Mouse (Mus musculus) kidney, embryonic 15.5 days (tissue): ENCODE results near the gene Sprr1b. TPM values are rescaled to one million over a fixed set of nuclear protein-coding genes. Genes with fewer than 3 reads are reported as not detected.
"Not testable (repeated sequence)": the region's sequence is repeated elsewhere in the genome, so short reads cannot be mapped to it uniquely, and the experiment has no call there.

Experiments used
- ATAC-seq: fragments of 200-750 bp; cut with Nextera tagmentation; replicated peaks from 2 replicates; pipeline ENCODE4 v1.8.0; 2017; ENCODE audit warnings: moderate TSS enrichment; ENCODE audit not compliant: low FRiP score
- H3K27ac ChIP-seq: fragments of 300-500 bp; sonication (generic); 2 replicates; pipeline ENCODE4 v1.5.1; 2015; ENCODE audit warnings: mild to moderate bottlenecking, inconsistent platforms
- H3K27me3 ChIP-seq: fragments of 300-500 bp; sonication (generic); 2 replicates; pipeline ENCODE4 v1.6.1; 2015; ENCODE audit warnings: inconsistent platforms
- H3K36me3 ChIP-seq: fragments of 300-500 bp; sonication (generic); 2 replicates; pipeline ENCODE4 v1.6.1; 2015; ENCODE audit warnings: inconsistent platforms
- H3K4me1 ChIP-seq: fragments of 300-500 bp; sonication (generic); 2 replicates; pipeline ENCODE4 v1.6.1; 2015; ENCODE audit warnings: inconsistent platforms
- H3K4me2 ChIP-seq: fragments of 300-500 bp; sonication (generic); 2 replicates; pipeline ENCODE4 v1.6.1; 2015; ENCODE audit warnings: moderate library complexity, mild to moderate bottlenecking, inconsistent platforms
- H3K4me3 ChIP-seq: fragments of 300-500 bp; sonication (generic); replicated peaks from 2 replicates; pipeline ENCODE4 v1.5.1; 2015; ENCODE audit warnings: mild to moderate bottlenecking, inconsistent platforms
- H3K9ac ChIP-seq: fragments of 300-500 bp; sonication (generic); 2 replicates; pipeline ENCODE4 v1.6.1; 2015; ENCODE audit warnings: mild to moderate bottlenecking, inconsistent platforms
- H3K9me3 ChIP-seq: fragments of 300-500 bp; sonication (generic); replicated peaks from 2 replicates; pipeline ENCODE4 v1.6.1; 2016; ENCODE audit warnings: inconsistent platforms
- WGBS: fragments of 180-500 bp; shearing (Covaris S2); methylation state at CpG from one replicate; pipeline ENCODE4 v1.1.7; 2015; ENCODE audit warnings: mixed read lengths; 5-methylcytosine and 5-hydroxymethylcytosine counted together
- polyA plus RNA-seq: library from polyadenylated mRNA; unstranded; fragments of >200 nt; fragmentation: Nextera tagmentation; extraction: Ambion mirVana; gene quantifications from 2 replicates; pipeline ENCODE4 v1.2.1, GENCODE M21; 2015

Sprr1b gene
- 0.41 and 0.83 TPM in 2 replicates for polyA plus RNA-seq

- H3K27ac ChIP-seq = no peak within 1 kb of the TSS
- ATAC-seq = no peak
- no peak within 1 kb of the TSS for H3K4me2 ChIP-seq
- H3K9me3 ChIP-seq = no peaks in the 10 kb centered on the region
- H3K4me3 ChIP-seq = no peak within 1 kb of the TSS
- 96% methylated on average over 3 of the region's 3 CpGs for WGBS
- H3K9ac ChIP-seq = no peak within 1 kb of the TSS
- no peaks in the 10 kb centered on the region for H3K4me1 ChIP-seq
- no peaks in the 10 kb centered on the region for H3K27me3 ChIP-seq
- H3K36me3 ChIP-seq = no peaks in the 10 kb centered on the region
Observed at GRCm38 (mm10) chr3:92438689-92439088, at the start of gene Sprr1b. Gene Sprr1b (minus strand): TSS chr3:92438789.

- ATAC-seq = 0 out of 2 replicates have a peak, but pooled peaks have one; percentile 46
- Histone ChIP-seq H3K9ac (no peak overlapping the region), H3K27me3 (no peaks in the 10 kb centered on the region), H3K36me3 (no peaks in the 10 kb centered on the region), H3K4me3 (no peak overlapping the region), H3K4me1 (no peaks in the 10 kb centered on the region), H3K27ac (peak overlapping the region; percentile 45; the same call in 1 of the 2 replicates), H3K9me3 (no peaks in the 10 kb centered on the region), H3K4me2 (no peak overlapping the region)
- 26% methylated on average over 1 of the region's 1 CpGs for WGBS
Observed at GRCm38 (mm10) chr3:92486307-92486706, 47.7 kb upstream of the Sprr1b start.

DNA sequence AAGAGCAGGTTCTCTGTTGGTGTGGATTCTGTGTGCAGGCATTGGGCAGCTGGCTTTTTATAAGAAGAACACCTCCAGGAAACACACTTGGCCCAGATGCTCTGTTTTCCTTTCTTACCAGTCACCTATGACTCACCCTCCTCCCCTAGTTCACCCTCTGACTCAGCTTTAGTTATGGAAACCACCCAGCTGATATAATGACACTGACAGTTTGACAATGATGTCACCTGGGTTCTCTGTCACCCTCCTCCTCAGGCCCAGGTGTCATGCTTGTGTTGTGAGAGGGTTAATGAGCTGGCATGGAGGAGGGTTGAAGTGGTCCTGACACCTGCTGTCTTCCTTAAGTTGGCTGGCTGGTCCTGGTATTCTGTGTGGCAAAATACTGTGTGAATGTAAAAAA, 47.3 kb upstream of the Sprr1b start, which contains the start of gene Sprr1a:
Sprr1a (minus strand) TSS at position 33 of the 400 bp plus-strand sequence.
- no peaks in the 10 kb centered on the region for H3K9me3 ChIP-seq
- H3K4me1 ChIP-seq = no peaks in the 10 kb centered on the region
- H3K4me2 ChIP-seq = no peak within 1 kb of the TSS
- no peaks in the 10 kb centered on the region for H3K27me3 ChIP-seq
- no peak for ATAC-seq
- no peaks in the 10 kb centered on the region for H3K36me3 ChIP-seq
- no peak within 1 kb of the TSS for H3K4me3 ChIP-seq
- peak within 1 kb of the TSS; percentile 45; the same call in 1 of the 2 replicates for H3K27ac ChIP-seq
- H3K9ac ChIP-seq = no peak within 1 kb of the TSS

GRCm38 (mm10) chr3:92481249-92481648, 42.7 kb upstream of the Sprr1b start:
- H3K9me3 ChIP-seq, H3K27ac ChIP-seq, H3K4me3 ChIP-seq, H3K4me2 ChIP-seq, ATAC-seq, H3K36me3 ChIP-seq, H3K4me1 ChIP-seq, H3K27me3 ChIP-seq, H3K9ac ChIP-seq: not testable (repeated sequence)

DNA sequence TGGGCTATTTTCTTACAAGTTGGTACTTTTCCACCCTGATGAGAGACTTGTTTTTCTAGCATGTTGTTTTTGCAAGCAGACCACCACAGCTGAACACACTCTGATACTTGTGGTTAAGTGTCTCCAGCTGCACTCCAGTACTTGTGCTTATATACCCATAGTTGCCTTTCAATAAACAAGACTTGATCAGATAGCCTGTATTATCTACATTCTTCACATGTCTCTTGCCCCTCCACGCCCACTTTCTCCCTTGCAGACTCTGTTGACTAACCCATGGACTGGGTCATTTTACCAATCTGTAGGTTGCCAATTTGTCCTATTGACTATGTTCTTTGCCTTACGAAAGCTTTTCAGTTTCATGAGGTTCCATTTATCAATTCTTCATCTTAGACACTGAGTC, 31.5 kb upstream of the Sprr1b start:
- no peak overlapping the region for H3K9ac ChIP-seq
- no peaks in the 10 kb centered on the region for H3K27me3 ChIP-seq
- H3K9me3 ChIP-seq = no peaks in the 10 kb centered on the region
- H3K36me3 ChIP-seq = no peaks in the 10 kb centered on the region
- H3K27ac ChIP-seq = no peak overlapping the region
- no peak for ATAC-seq
- no peaks in the 10 kb centered on the region for H3K4me1 ChIP-seq
- H3K4me3 ChIP-seq = no peak overlapping the region
- H3K4me2 ChIP-seq = no peak overlapping the region
- 84% methylated on average over 2 of the region's 2 CpGs for WGBS

- H3K27ac ChIP-seq = no peak overlapping the region
- no peaks in the 10 kb centered on the region for H3K36me3 ChIP-seq
- H3K4me3 ChIP-seq = no peak overlapping the region
- H3K9ac ChIP-seq = no peak overlapping the region
- no peak overlapping the region for H3K4me2 ChIP-seq
- ATAC-seq = no peak
- H3K4me1 ChIP-seq = no peaks in the 10 kb centered on the region
- no peaks in the 10 kb centered on the region for H3K9me3 ChIP-seq
- H3K27me3 ChIP-seq = no peaks in the 10 kb centered on the region
Observed at GRCm38 (mm10) chr3:92467424-92467823, 28.8 kb upstream of the Sprr1b start.

DNA sequence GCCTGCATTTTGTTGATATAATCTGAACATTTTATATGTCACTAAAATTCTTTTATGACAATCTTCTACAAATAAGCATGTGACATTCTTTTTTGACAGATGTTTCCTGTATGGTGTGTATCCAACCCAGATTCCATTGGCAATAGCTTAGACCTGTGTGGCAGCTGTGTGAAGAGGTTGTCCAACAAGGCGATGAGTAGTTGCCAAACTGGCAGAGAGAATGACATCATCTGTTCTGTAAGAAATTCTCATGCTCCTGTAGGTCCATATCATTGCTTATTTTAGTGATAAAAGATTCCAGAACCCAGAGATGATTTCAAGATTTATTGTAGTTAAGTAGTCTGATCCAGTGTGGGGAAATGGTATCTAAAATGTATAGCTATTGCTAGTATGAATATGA, 28.0 kb upstream of the Sprr1b start:
- Histone ChIP-seq H3K4me2 (no peak overlapping the region), H3K4me3 (no peak overlapping the region), H3K27ac (no peak overlapping the region), H3K36me3 (no peaks in the 10 kb centered on the region), H3K27me3 (no peaks in the 10 kb centered on the region), H3K9ac (no peak overlapping the region), H3K9me3 (no peaks in the 10 kb centered on the region), H3K4me1 (no peaks in the 10 kb centered on the region)
- 78% methylated on average over 1 of the region's 1 CpGs for WGBS
- no peak for ATAC-seq

DNA sequence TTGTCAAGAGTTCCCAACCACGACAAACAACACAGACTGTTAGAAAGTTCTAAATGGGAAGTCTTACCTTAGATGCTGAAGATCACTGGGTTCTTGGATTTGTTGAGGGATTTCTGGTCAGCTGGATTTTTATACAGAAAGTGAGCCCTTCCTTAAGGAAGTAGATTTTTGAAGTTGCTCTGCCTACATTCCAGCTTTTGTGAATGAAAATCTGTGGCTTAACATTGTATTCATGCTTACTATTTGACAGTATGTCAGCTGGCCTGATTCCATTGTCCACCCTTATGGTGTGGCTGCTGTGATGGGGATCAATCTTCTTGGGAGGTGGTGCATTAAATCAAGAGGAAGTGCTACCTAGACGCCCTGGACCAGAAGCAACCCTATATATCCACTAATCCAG, 20.0 kb upstream of the Sprr1b start, which contains the start of gene Sprr3:
Sprr3 (minus strand) TSS at position 101 of the 400 bp plus-strand sequence.
- Histone ChIP-seq H3K9ac (no peak within 1 kb of the TSS), H3K27me3 (no peaks in the 10 kb centered on the region), H3K4me3 (no peak within 1 kb of the TSS), H3K4me2 (no peak within 1 kb of the TSS), H3K27ac (no peak within 1 kb of the TSS), H3K36me3 (no peaks in the 10 kb centered on the region), H3K9me3 (no peaks in the 10 kb centered on the region), H3K4me1 (no peaks in the 10 kb centered on the region)
- ATAC-seq = no peak
- WGBS = 51% methylated on average over 2 of the region's 2 CpGs

- Histone ChIP-seq H3K4me3 (no peak overlapping the region), H3K27me3 (no peaks in the 10 kb centered on the region), H3K9me3 (no peaks in the 10 kb centered on the region), H3K4me1 (no peaks in the 10 kb centered on the region), H3K9ac (no peak overlapping the region), H3K36me3 (no peaks in the 10 kb centered on the region), H3K4me2 (no peak overlapping the region), H3K27ac (no peak overlapping the region)
- WGBS = 84% methylated on average over 5 of the region's 5 CpGs
- ATAC-seq = no peak
Observed at GRCm38 (mm10) chr3:92455151-92455550, 16.6 kb upstream of the Sprr1b start.

- Histone ChIP-seq H3K4me1 (no peaks in the 10 kb centered on the region), H3K9me3 (no peaks in the 10 kb centered on the region), H3K4me2 (no peak overlapping the region), H3K9ac (no peak overlapping the region), H3K27ac (no peak overlapping the region), H3K27me3 (no peaks in the 10 kb centered on the region), H3K36me3 (no peaks in the 10 kb centered on the region), H3K4me3 (no peak overlapping the region)
- no peak for ATAC-seq
- 87% methylated on average over 3 of the region's 3 CpGs for WGBS
Observed at GRCm38 (mm10) chr3:92440177-92440576, 1.6 kb upstream of the Sprr1b start.

- no peak within 1 kb of the TSS for H3K27ac ChIP-seq
- no peak for ATAC-seq
- no peak within 1 kb of the TSS for H3K4me3 ChIP-seq
- WGBS = 82% methylated on average over 2 of the region's 2 CpGs
- no peaks in the 10 kb centered on the region for H3K4me1 ChIP-seq
- H3K4me2 ChIP-seq = no peak within 1 kb of the TSS
- H3K9me3 ChIP-seq = no peaks in the 10 kb centered on the region
- H3K9ac ChIP-seq = no peak within 1 kb of the TSS
- no peaks in the 10 kb centered on the region for H3K36me3 ChIP-seq
- H3K27me3 ChIP-seq = no peaks in the 10 kb centered on the region
Observed at GRCm38 (mm10) chr3:92432282-92432681, 6.3 kb downstream of the Sprr1b start, which contains the start of gene Sprr2k. Gene Sprr2k (plus strand): TSS chr3:92432582.

- Histone ChIP-seq H3K4me2 (no peak within 1 kb of the TSS), H3K27ac (no peak within 1 kb of the TSS), H3K4me3 (no peak within 1 kb of the TSS), H3K4me1 (no peaks in the 10 kb centered on the region), H3K36me3 (no peaks in the 10 kb centered on the region), H3K27me3 (no peaks in the 10 kb centered on the region), H3K9me3 (no peaks in the 10 kb centered on the region), H3K9ac (no peak within 1 kb of the TSS)
- no peak for ATAC-seq
- whole genome bisulfite sequencing = 94% methylated on average over 6 of the region's 6 CpGs
Observed at GRCm38 (mm10) chr3:92429323-92429722, 9.3 kb downstream of the Sprr1b start, which contains the start of gene Gm9774. Gene Gm9774 (minus strand): TSS chr3:92429423.

DNA sequence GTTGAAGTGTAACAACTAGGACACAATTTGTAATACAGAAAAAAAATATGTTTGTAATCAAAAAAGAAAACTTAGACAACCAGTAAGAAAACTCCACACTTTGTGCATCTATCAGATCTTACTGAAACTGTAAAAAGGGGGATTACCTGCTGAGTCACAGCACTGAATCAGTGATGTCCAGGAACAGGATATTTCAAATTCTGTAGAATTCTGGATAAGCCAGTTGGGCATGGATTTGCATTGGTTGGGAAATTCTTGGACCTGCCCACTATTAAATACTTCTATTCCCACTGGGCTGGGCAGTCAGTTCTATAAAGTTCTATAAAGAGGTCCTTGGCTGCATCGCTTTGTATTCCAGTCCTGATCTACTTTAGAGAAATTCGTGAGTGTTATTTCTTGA, 20.8 kb downstream of the Sprr1b start, which contains the start of gene Sprr2j-ps:
Sprr2j-ps (plus strand) TSS at position 301 of the 400 bp plus-strand sequence.
- Histone ChIP-seq H3K9me3 (no peaks in the 10 kb centered on the region), H3K4me1 (no peaks in the 10 kb centered on the region), H3K4me3 (no peak within 1 kb of the TSS), H3K4me2 (no peak within 1 kb of the TSS), H3K27ac (no peak within 1 kb of the TSS), H3K27me3 (no peaks in the 10 kb centered on the region), H3K9ac (no peak within 1 kb of the TSS), H3K36me3 (no peaks in the 10 kb centered on the region)
- no peak for ATAC-seq
- 86% methylated on average over 2 of the region's 2 CpGs for WGBS
